Mouse (Mus musculus) erythroblast, embryonic 14.5 days (primary cell): Measurements from ENCODE around the gene Acr.

Source experiments
- GATA1 ChIP-seq: IDR thresholded peaks from 2 replicates; pipeline ENCODE4 v1.6.1; 2012; ENCODE audit warnings: low read length, inconsistent platforms, mixed read lengths
- TAL1 ChIP-seq: IDR thresholded peaks from 3 replicates; pipeline ENCODE4 v1.6.1; 2012; ENCODE audit warnings: low read length, inconsistent platforms, mixed read lengths

- no peak for TF ChIP-seq TAL1
- no peak for TF ChIP-seq GATA1
Measured at GRCm38 (mm10) chr15:89548837-89549236, 19.3 kb upstream of the Acr start.
